Mouse (Mus musculus) lung, postnatal 0 days (tissue): ENCODE data around the gene Trim2. TPM values are rescaled to one million over a fixed set of nuclear protein-coding genes. Genes with fewer than 3 reads are reported as not detected.

Experiments
- ATAC-seq: fragments of 200-750 bp; cut with Nextera tagmentation; 2 replicates; pipeline ENCODE4 v1.8.0; 2017; ENCODE audit warnings: moderate library complexity
- DNase-seq: peaks from one replicate; pipeline ENCODE4 v3.0.0-alpha.2; 2016; ENCODE audit warnings: low spot score
- H3K27ac ChIP-seq: fragments of 300-500 bp; sonication (generic); 2 replicates; pipeline ENCODE4 v1.5.1; 2014; ENCODE audit warnings: antibody characterized with exemption, mild to moderate bottlenecking, low read length, mixed read lengths
- H3K27me3 ChIP-seq: fragments of 300-500 bp; sonication (generic); replicated peaks from 2 replicates; pipeline ENCODE4 v1.6.1; 2014; ENCODE audit warnings: low read length, mixed read lengths; ENCODE audit not compliant: insufficient read depth
- H3K36me3 ChIP-seq: fragments of 300-500 bp; sonication (generic); 2 replicates; pipeline ENCODE4 v1.6.1; 2014; ENCODE audit warnings: low read length, mixed read lengths; ENCODE audit not compliant: insufficient read depth
- H3K4me1 ChIP-seq: fragments of 300-500 bp; sonication (generic); 2 replicates; pipeline ENCODE4 v1.6.1; 2014; ENCODE audit warnings: antibody characterized with exemption, low read depth, low read length, mixed read lengths; ENCODE audit not compliant: insufficient read depth
- H3K4me2 ChIP-seq: fragments of 300-500 bp; sonication (generic); replicated peaks from 2 replicates; pipeline ENCODE4 v1.6.1; 2014; ENCODE audit warnings: low read depth, mild to moderate bottlenecking, low read length, moderate library complexity, mixed read lengths
- H3K4me3 ChIP-seq: fragments of 300-500 bp; sonication (generic); 2 replicates; pipeline ENCODE4 v1.5.1; 2014; ENCODE audit warnings: low read depth, low read length
- H3K9ac ChIP-seq: fragments of 300-500 bp; sonication (generic); replicated peaks from 2 replicates; pipeline ENCODE4 v1.6.1; 2014; ENCODE audit warnings: low read depth, mild to moderate bottlenecking
- H3K9me3 ChIP-seq: fragments of 300-500 bp; sonication (generic); 2 replicates; pipeline ENCODE4 v1.6.1; 2016; ENCODE audit warnings: low read length, mixed read lengths
- CTCF ChIP-seq: IDR thresholded peaks from 2 replicates; pipeline ENCODE4 v1.5.1; 2016; ENCODE audit warnings: antibody characterized with exemption, mild to moderate bottlenecking
- EP300 ChIP-seq: IDR thresholded peaks from 2 replicates; pipeline ENCODE4 v1.6.1; 2016; ENCODE audit warnings: antibody characterized with exemption, mild to moderate bottlenecking, control low read depth
- WGBS: fragments of 180-500 bp; shearing (Covaris S2); extraction: QIAGEN DNeasy Blood & Tissue Kit; methylation state at CpG from one replicate; pipeline ENCODE4 v1.1.7; 2014; 5-methylcytosine and 5-hydroxymethylcytosine counted together
- polyA plus RNA-seq: library from polyadenylated mRNA; unstranded; fragments of >200 nt; fragmentation: Nextera tagmentation; extraction: Ambion mirVana; gene quantifications from 2 replicates; pipeline ENCODE4 v1.2.1, GENCODE M21; 2015

Gene Trim2
- polyA plus RNA-seq, 1 experiment from 2014 or later: 18.7 TPM

- 85% methylated on average over 12 of the region's 12 CpGs for WGBS
- no peaks in the 10 kb centered on the region for H3K36me3 ChIP-seq
- no peaks in the 10 kb centered on the region for H3K4me1 ChIP-seq
- H3K27ac ChIP-seq: no peak overlapping the region
- H3K4me2 ChIP-seq: no peak overlapping the region
- H3K9me3 ChIP-seq: no peaks in the 10 kb centered on the region
- ATAC-seq: no peak
- no peak overlapping the region for H3K9ac ChIP-seq
- H3K27me3 ChIP-seq: no peaks in the 10 kb centered on the region
- no peak for DNase-seq
- TF ChIP-seq EP300 (no peak), CTCF (no peak)
- H3K4me3 ChIP-seq: no peak overlapping the region
Observed at GRCm38 (mm10) chr3:84336342-84336741, 29.7 kb upstream of the Trim2 start.

GRCm38 (mm10) chr3:84335421-84336073 is 28.9 kb upstream of the Trim2 start:
- peak overlapping the region; percentile 40; the same call in 1 of the 2 replicates for H3K4me2 ChIP-seq
- WGBS: 45% methylated on average over 8 of the region's 8 CpGs

GRCm38 (mm10) chr3:84334771-84335420 is 28.2 kb upstream of the Trim2 start:
- Histone ChIP-seq H3K9ac (no peak overlapping the region), H3K27ac (no peak overlapping the region), H3K36me3 (no peaks in the 10 kb centered on the region), H3K9me3 (no peaks in the 10 kb centered on the region), H3K27me3 (no peaks in the 10 kb centered on the region), H3K4me1 (no peaks in the 10 kb centered on the region), H3K4me2 (peak overlapping the region; percentile 40), H3K4me3 (no peak overlapping the region)
- 12% methylated on average over 19 of the region's 20 CpGs for WGBS
- TF ChIP-seq CTCF (no peak), EP300 (no peak)
- DNase-seq: peak; percentile 43
- ATAC-seq: no peak

More at GRCm38 (mm10) chr3:84335421-84336073, 28.9 kb upstream of the Trim2 start:
- H3K9ac ChIP-seq: no peak overlapping the region
- ATAC-seq (no peak), DNase-seq (no peak)
- no peaks in the 10 kb centered on the region for H3K27me3 ChIP-seq
- H3K4me3 ChIP-seq: no peak overlapping the region
- TF ChIP-seq CTCF: no peak
- H3K27ac ChIP-seq: no peak overlapping the region
- H3K4me1 ChIP-seq: no peaks in the 10 kb centered on the region
- H3K9me3 ChIP-seq: no peaks in the 10 kb centered on the region
- no peaks in the 10 kb centered on the region for H3K36me3 ChIP-seq

- Histone ChIP-seq H3K27ac (no peak overlapping the region), H3K4me2 (no peak overlapping the region)
Observed at GRCm38 (mm10) chr3:84333400-84334349, 27.0 kb upstream of the Trim2 start.

GRCm38 (mm10) chr3:84330210-84330609 is 23.5 kb upstream of the Trim2 start:
- no peaks in the 10 kb centered on the region for H3K36me3 ChIP-seq
- no peak overlapping the region for H3K27ac ChIP-seq
- ATAC-seq (no peak), DNase-seq (no peak)
- no peaks in the 10 kb centered on the region for H3K27me3 ChIP-seq
- no peak overlapping the region for H3K4me3 ChIP-seq
- H3K9me3 ChIP-seq: no peaks in the 10 kb centered on the region
- 72% methylated on average over 2 of the region's 2 CpGs for WGBS
- H3K4me2 ChIP-seq: no peak overlapping the region
- TF ChIP-seq EP300: no peak
- no peak for TF ChIP-seq CTCF
- H3K4me1 ChIP-seq: no peaks in the 10 kb centered on the region
- no peak overlapping the region for H3K9ac ChIP-seq

More at GRCm38 (mm10) chr3:84333400-84334349, 27.0 kb upstream of the Trim2 start:
- WGBS: 47% methylated on average over 22 of the region's 22 CpGs
- no peak overlapping the region for H3K4me3 ChIP-seq
- no peaks in the 10 kb centered on the region for H3K4me1 ChIP-seq
- ATAC-seq: peak; percentile 55
- DNase-seq: peak; percentile 73
- no peak overlapping the region for H3K9ac ChIP-seq
- H3K36me3 ChIP-seq: no peaks in the 10 kb centered on the region
- no peaks in the 10 kb centered on the region for H3K27me3 ChIP-seq
- peak; percentile 75 for TF ChIP-seq CTCF
- TF ChIP-seq EP300: no peak
- no peaks in the 10 kb centered on the region for H3K9me3 ChIP-seq

GRCm38 (mm10) chr3:84324967-84325441 is 18.3 kb upstream of the Trim2 start:
- DNase-seq (peak; percentile 89), ATAC-seq (peak; percentile 94)
- Histone ChIP-seq H3K4me1 (peaks cover 5% of the 10 kb centered on the region; the same call in 1 of the 2 replicates), H3K27me3 (no peaks in the 10 kb centered on the region), H3K4me3 (no peak overlapping the region), H3K9ac (no peak overlapping the region), H3K9me3 (no peaks in the 10 kb centered on the region), H3K27ac (peak overlapping the region; percentile 69), H3K4me2 (no peak overlapping the region), H3K36me3 (no peaks in the 10 kb centered on the region)
- TF ChIP-seq CTCF (no peak), EP300 (peak; percentile 98)
- WGBS: 71% methylated on average over 12 of the region's 12 CpGs
